Mouse (Mus musculus): ENCODE data around the gene Myrfl.

The Myrfl gene

DNA sequence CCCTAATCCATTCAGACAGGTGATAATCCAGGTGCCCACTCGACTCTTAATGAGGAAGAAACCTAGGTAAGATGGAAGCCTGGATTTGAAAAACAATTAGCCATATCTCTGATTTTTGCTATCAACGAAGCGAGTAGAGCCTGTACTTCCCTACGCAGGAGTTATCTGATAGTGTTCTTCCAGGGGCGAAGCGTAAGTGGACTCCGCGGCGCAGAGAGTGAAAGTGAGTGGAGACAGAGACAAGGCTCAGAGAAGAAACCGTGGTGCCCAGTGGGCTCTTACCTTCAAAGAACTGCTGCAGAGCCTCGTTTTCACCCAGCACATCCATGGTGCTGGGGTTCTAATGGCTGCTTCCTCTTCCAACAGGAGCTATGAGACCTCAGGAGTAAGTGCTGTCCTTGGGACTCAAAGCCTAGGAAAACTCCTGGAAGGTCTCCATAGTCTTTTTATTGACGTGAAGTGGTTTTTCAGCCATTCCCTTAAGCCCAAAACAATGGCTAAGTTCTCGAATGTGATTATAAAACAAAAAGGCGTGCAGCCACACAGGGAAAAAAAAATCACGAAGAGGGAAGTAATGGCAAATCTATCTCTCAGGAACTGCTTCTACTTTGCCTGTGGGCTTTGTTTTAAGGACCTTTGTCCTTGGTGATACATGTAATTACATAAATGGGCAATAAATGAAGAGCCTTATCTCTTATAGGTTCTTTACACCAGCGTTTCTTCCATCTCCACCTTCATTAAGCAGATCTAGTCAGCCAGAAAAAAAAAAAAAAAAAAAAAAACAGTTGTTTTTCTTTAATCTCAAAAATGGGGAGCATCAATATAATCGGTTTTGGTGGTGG is at the start of gene Myrfl:
Gene Myrfl, minus strand, starts transcription at position 584 of the 842 bp plus-strand sequence.
- no peak for DNase-seq (ENCODE audit: extremely low read depth, low read depth, low spot score)

DNA sequence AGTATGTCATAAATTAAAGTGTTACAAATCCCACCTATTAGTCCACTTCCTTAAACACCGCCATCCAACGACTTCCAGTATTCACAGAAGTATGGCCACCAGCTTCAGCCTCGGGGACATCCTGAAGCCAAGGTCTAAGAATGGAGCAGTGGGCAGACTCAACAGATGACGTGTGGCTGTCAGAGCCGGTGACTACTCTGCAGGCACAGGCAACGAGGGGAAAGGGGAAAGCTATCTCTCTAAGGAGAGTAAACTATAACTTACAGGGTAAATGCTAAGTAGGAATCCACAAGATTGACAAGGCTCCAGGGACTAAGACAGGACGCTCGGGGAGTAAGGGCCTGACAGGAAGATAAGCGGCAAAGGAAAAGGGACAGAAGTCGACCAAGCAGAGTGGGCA is 48.2 kb upstream of the Myrfl start:
- no peak for DNase-seq (ENCODE audit: extremely low read depth, low read depth, low spot score)

DNA sequence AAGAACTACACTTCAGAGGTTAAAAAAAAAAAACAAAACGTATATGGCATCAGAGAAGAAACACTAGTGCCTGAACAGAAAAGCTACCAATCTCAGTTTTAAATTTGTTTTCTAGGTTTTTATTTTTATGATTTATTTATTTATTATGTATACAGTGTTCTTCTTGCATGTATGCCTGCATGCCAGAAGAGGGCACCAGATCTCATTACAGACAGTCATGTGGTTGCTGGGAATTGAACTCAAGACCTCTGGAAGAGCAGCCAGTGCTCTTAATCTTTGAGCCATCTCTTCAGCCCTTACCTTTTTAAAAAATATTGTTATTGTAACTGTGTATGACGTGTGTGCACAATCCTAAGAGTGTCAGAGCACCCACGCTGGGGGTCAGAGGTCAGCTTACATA is 47.4 kb upstream of the Myrfl start:
- DNase-seq (ENCODE audit: extremely low read depth, low read depth, low spot score): no peak

DNA sequence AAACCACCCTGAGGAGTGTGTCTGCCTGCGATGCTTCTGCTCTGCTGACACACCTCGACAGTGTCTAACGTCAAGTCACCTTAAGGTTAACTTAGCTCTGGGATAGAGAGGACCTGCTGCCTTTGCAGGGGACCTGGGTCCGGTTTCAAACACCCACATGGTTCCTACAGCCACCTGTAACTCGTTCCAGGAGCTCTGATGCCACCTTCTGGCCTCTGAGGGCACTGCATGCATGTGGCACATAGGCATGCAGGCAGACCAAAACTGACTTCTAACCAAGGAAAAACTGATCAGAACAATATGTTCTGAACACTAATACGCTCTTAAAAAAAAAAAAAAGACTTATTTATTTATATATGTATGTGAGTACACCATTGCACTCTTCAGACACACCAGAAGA is 46.3 kb upstream of the Myrfl start:
- no peak for DNase-seq (ENCODE audit: extremely low read depth, low read depth, low spot score)

DNA sequence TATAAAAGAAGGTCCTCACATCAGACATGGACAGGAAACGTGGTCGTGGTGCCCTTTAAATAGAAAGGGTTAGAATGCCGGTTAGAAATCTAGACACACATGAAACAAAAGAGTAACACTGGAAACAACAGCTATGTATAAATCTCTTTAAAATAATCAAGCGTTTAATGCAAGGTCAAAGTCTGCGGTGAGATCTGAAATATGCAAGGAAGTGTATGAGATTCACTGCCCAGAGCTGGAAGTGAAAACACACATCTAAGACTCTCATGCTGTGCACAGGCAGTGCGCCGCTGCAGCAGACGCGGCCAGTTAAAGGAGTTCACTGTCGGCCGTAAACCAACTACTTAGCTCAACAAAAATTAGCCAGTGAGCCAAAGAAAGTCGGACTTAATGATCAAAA is 38.3 kb upstream of the Myrfl start:
- no peak for DNase-seq (ENCODE audit: extremely low read depth, low read depth, low spot score)

DNA sequence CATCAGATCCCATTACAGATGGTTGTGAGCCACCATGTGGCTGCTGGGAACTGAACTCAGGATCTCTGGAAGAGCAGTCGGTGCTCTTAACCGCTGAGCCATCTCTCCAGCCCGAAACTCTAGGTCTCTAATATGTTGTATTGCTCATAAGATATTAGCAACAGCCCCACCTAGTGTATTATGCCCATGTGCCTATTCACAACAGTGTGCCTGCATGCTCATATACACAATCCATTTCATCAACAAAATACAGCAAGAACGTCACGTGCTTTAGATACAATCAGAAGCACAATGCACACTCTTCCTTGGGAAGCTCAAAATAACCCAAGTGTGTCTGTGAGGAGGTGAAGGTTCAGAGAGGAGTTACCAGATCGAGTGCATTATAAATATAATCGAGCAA is 37.1 kb upstream of the Myrfl start:
- no peak for DNase-seq (ENCODE audit: extremely low read depth, low read depth, low spot score)

DNA sequence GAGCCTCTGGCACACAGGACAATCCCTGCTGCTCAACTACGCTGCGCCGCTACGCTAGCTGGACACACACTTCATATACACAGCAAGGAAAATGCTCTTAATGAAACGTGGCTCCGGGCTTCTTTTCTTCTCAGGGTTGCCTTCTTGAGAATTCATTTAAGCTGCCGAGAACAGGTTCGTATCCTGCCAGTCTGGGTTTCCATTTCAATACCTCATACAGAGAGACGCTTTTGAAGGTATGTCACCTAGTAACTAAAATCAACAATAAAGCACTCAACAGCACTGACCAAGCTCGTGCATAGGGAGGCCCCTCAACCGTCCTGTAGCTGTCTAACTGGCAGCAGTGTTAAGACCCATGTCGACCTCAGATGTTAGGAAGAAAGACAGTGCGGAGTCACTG is 35.7 kb upstream of the Myrfl start:
- no peak for DNase-seq (ENCODE audit: extremely low read depth, low read depth, low spot score)

DNA sequence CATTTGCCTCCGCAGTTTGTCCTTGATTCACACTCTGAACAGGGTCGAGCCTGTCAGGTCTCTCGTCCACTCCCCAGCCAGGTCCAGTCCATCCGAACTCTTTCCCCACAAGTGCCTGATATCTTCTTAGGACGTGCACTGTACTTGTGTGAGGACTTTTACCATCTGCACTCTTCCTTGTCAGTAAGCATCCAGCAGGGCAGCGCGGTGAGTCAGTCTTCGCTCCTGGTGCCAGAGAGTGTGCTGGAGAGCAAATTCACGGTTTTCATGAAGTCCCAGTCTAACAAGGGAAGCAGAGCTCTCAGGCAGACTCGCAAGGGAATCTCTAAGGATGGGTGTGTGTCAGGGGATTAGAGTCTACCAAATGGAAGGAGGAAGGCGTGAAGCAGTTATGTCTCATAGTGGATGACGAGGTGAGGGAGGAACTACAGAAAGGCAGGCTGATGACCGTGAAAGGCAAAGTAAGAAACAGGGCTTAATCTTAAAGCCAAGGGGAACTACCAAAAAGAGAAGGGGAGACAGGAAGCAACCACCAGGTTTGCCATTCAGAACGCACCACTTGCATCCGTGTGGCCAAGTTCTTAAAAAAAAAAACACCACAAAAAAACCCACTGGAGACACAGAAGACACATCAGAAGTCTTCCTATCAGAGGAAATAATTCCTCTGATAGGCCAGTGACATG is 34.9 kb upstream of the Myrfl start:
- no peak for DNase-seq (ENCODE audit: extremely low read depth, low read depth, low spot score)

DNA sequence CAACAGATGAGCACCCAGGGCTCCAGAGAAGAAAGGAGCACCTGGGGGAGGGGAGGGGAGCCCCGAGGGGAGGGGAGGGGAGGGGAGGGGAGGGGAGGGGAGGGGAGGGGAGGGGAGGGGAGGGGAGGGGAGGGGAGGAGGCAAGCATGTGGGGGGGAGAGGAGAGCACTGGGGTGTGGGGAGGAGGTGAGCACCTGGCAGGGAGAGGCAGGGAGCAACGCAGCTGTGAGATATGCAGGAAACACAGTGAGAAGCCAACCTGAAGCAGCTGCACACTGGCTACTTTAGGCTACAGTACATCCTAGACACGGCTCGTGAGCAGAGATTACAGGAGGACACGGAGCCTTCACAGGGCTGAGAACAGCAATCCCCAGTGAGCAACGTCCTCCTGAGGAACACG is 34.2 kb upstream of the Myrfl start:
- DNase-seq (ENCODE audit: extremely low read depth, low read depth, low spot score): no peak

DNA sequence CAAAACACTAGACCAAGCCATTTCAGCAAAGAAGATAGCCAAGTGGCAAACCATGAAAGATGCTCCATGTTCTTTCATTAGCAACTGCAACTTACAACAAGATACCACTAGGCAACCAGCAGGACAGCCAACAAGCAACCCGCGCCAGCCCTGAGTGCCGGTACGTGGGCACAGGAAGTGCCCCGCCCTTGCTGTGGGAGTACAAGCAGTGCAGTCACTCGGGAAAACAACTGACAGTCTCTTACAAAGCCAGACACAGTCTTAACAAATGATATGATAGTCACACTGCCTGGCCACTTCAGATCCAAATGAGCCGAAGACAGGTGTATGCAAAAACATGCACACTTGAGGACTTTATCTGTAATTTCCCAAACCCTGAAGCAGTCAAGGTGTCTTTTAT is 33.8 kb upstream of the Myrfl start:
- no peak for DNase-seq (ENCODE audit: extremely low read depth, low read depth, low spot score)

DNA sequence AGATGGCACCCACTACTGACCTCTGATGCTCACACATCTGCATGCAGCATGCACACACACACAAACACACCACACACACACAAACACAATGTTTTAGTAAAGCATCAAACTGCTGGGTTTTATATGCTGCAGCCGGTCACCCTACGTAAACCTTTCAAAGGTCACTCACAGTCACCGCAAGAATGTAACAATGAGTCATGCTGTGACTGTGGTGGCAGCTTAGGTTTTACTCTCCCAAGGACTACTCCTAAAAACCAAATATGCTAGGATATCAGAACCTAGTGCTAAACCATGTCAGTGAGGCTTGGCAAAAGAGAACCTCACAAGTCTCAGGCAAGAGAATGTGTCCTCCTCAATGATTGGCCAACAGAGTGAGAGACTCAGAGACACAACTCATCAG is 32.1 kb upstream of the Myrfl start:
- no peak for DNase-seq (ENCODE audit: extremely low read depth, low read depth, low spot score)

DNA sequence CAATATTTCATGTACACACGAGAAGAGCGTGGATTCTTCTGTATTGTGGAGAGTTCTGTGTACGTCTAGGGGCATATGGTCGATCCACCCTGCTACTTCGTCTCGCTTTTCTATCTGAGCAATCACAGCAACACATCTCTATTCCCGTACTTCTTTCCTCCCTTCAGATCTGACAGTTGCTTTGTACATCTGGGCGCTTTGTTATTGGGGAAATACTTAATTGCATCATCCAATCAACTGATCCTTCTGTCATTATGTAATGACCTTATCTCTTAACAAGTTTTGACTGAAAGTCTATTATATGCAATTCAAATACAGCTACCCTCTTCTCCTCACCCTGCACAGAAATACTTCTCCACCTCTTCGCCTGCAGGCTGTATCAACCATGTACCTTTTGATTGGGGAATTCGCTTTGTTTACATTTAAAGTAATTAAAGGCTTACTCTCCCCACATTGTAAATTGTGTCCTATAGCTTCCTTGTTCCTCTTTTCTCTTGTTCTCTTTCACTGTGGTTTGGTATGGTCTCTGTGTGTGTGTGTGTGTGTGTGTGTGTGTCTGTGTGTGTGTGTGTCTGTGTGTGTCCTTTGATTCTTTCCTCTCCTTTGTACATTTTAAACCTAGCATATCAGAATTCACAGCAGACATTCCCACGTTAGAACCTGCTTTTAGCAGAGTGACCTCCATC is 29.9 kb upstream of the Myrfl start:
- DNase-seq (ENCODE audit: extremely low read depth, low read depth, low spot score): no peak

DNA sequence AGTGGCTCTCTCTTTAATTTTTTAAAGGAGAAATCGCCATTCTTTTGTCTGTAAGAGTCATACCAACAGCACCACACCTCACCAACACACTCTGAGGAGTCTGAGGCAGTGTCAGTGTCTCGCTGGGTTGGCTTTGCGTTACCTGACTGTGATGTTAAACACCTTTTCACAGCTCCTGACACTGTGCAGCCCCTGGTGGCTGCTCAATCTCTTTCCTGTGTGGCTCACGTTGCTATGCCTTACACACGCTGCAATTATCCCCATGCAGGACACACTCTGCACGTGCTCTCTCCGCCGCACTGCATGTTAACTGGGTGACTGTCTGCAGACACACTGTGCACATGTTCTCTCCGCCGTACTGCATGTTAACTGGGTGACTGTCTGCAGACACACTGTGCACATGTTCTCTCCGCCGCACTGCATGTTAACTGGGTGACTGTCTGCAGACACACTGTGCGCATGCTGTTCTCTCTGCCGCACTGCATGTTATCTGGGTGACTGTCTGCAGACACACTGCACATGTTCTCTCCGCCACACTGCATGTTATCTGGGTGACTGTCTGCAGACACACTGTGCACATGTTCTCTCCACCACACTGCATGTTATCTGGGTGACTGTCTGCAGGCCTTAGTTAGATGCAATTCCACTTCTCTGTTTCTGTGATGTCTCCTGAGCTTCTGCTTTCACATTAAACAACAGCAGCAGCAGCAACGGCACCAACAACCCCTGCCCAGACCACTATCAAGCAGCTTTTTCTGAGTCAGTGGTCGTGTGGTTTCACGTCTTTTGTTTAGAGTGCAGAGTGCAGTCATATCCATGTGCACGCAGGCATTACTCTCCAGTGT is 27.2 kb upstream of the Myrfl start:
- no peak for DNase-seq (ENCODE audit: extremely low read depth, low read depth, low spot score)

DNA sequence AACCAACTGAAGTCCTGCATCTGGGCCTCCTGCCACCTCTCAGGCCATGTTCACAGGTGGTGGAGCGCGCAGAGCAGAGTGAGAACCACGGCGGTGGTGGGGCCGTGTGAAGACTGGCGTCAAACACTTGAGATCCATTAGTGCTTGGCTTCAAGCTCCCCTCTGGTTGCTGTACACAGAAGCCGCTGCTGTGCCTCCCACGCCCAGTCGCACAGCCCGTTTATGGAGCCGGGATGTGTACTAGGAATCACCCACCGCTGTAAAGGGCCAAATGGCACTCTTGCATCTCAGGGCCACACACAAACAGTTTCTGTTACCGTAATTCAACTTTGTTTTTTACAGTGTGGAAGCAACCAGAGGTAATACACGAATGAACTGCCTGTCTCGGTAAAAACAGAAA is 25.4 kb upstream of the Myrfl start:
- no peak for DNase-seq (ENCODE audit: extremely low read depth, low read depth, low spot score)

DNA sequence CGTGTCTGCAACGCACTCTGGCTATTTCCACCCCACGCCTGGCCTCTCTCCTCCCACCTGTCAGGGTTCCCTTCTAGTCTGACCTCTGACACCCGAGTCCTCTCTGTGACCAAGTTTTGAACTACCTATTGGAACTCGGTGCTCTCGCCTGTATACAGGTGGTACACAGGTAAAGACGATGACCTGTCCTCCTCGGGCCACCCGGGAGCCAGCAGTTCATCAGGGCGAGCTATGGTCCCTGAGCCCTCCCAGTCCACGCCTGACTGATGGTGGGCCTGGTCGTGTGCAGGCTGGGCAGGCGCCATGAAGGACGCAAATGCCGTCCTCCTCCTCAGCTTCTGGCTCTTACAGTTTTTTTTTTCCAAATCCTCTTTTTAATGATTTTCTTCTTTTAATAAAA is 24.7 kb upstream of the Myrfl start:
- DNase-seq (ENCODE audit: extremely low read depth, low read depth, low spot score): no peak

DNA sequence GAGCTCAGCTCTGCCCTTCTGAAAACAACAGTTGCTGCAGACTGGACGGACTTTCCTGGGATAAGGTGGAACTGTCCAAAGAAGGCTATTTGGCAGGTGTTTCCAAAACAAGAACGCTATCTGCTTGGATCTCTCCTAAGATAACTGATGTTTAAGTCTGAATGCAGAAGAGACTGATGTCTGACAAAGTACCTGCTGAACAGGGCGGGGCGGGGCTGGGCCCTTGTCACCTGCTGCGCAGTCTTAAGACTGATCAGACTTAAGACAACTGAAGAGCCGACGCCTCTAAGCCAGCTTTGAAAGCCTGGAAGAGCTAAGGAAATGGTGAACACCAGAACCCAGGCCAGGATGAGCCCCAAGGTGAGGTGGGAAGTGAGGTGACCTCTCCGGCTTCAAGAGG is 23.9 kb upstream of the Myrfl start:
- DNase-seq (ENCODE audit: extremely low read depth, low read depth, low spot score): no peak

DNA sequence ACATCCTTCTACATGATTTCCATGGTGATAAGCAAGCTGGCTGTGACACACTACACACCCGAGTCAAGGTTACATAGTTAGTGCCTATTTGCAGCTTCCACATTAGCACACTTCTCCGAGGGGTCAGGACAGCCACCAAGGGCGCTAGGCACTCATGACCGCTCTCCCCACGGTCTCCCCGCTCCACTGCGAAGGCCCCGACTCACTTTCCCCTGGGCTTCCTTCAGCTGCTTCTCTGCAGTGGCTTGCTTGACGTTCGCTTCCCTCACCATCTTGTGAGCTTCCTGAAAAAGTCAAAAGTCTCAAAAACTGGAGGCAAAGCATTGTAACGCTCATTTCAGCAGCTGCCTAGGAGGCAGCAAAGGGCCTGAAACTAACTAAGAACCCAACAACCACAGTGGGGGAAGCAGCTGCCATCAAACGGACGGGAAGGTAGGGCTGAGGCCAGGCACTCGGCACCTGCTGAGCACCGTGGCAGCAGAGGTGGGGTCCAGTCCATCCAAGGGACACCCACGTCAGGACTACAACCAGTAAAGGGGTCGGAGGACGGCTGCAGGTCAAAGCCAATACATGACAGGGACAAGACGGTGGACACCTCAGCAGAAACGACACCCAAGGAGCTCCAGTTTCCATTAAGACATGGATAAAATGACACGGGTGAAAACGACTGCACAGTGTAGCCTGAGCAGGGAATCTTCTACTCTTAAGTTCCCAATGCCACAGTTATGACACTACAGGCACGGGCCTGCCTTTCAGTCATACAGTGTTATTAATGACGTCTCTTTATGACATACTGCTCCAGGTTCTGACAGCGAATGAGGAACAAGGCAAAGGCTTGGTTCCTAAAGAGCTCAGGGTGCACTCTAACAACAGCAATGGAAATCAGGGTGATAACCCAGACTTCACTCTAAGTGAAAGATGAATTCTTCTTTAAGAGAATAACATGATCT is 22.9 kb upstream of the Myrfl start:
- DNase-seq (ENCODE audit: extremely low read depth, low read depth, low spot score): no peak

DNA sequence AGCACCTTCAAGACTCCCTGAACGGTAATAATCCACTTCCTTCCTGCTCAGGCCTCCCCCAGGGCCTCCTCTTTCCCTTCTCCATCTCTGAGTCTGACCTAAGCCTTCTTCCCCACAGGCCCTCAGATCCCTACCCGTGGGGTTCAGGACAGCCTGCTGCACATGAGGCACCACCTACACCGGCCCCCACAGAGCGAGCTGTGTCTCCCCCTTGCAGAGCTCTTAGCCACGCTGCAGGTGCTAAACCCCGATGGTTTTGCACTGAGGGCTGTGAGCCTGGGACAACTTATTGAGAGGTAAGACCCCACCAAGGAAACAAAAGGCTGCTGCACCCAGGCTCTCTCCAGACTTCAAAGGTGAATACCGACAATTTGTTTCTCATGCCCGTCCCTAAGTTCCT is 19.9 kb upstream of the Myrfl start:
- DNase-seq (ENCODE audit: extremely low read depth, low read depth, low spot score): no peak

DNA sequence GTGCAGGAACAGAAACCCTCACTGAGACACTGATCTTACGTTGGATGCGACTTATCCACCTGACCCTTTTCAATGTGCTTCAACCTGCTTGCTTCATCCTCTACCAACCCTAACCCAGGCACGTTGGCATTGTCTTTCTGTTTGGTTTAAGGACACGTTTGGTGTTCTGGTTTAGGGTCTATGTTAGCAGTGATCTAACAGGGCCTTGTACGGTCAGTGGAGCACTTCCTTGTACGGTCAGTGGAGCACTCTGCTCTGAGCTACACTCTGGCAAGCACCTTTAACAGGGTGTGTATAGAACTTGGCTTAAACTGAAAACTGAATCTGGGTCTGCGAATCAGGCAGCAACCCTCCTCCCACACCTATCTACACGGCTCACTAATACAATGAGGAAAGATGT is 18.6 kb upstream of the Myrfl start:
- no peak for DNase-seq (ENCODE audit: extremely low read depth, low read depth, low spot score)

DNA sequence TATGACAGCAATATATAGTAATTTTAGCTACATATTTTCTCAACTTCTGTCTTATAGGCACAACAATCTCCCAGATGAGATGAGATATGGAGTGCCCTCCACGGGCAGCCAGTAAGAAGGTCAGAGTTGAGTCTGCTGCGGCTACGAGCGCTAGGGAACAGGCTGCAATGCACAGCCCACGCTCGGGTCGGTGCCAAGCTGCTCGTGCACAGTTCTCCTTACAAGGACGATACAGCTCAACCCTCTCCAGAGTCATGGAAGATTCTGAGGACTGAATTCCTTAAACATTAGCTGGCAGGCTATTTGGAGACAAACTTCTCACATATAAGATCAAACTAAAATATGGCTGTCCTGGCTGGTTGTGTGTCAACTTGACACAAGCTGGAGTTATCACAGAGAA is 17.9 kb upstream of the Myrfl start:
- DNase-seq (ENCODE audit: extremely low read depth, low read depth, low spot score): no peak

All from fat pad, adult 2 months (tissue).